Mouse (Mus musculus) kidney, adult 2 months (tissue): ENCODE results near the gene Cipc. TPM values are rescaled to one million over a fixed set of nuclear protein-coding genes. Genes with fewer than 3 reads are reported as not detected.

Experiments
- DNase-seq: peaks from one replicate; pipeline ENCODE4 v3.0.0; 2021
- H3K27ac ChIP-seq: fragments of 200-500 bp; 2 replicates; pipeline ENCODE4 v1.5.1; 2012; ENCODE audit warnings: low read depth, low read length, control low read depth, inconsistent platforms; ENCODE audit not compliant: insufficient read depth
- H3K27me3 ChIP-seq: fragments of 200-500 bp; replicated peaks from 2 replicates; pipeline ENCODE4 v1.6.1; 2012; ENCODE audit warnings: mild to moderate bottlenecking, moderate library complexity, low read length, inconsistent platforms; ENCODE audit not compliant: control insufficient read depth, insufficient read depth
- H3K36me3 ChIP-seq: fragments of 200-500 bp; 2 replicates; pipeline ENCODE4 v1.6.1; 2012; ENCODE audit warnings: mild to moderate bottlenecking, moderate library complexity, low read length, inconsistent platforms; ENCODE audit not compliant: control insufficient read depth, insufficient read depth
- H3K4me1 ChIP-seq: fragments of 200-500 bp; 2 replicates; pipeline ENCODE4 v1.6.1; 2011; ENCODE audit warnings: low read length; ENCODE audit not compliant: control insufficient read depth, insufficient read depth
- H3K4me3 ChIP-seq: fragments of 200-500 bp; 2 replicates; pipeline ENCODE4 v1.5.1; 2011; ENCODE audit warnings: mild to moderate bottlenecking, low read depth, low read length, control low read depth; ENCODE audit not compliant: insufficient read depth
- CTCF ChIP-seq: fragments of 200-500 bp; conservative IDR thresholded peaks from 2 replicates; pipeline ENCODE4 v1.5.1; 2011; ENCODE audit warnings: low read depth, mild to moderate bottlenecking, control low read depth, low read length, moderate library complexity, mixed read lengths; ENCODE audit not compliant: insufficient read depth, insufficient read length
- POLR2A ChIP-seq: fragments of 200-500 bp; IDR thresholded peaks from one replicate; pipeline ENCODE4 v1.6.1; 2011; ENCODE audit warnings: low read depth, low read length, control low read depth
- WGBS: fragments of 180-500 bp; shearing (Covaris S2); methylation state at CpG from one replicate; pipeline ENCODE4 v1.1.7; 2018; 5-methylcytosine and 5-hydroxymethylcytosine counted together
- polyA plus RNA-seq: library from polyadenylated mRNA; depleted of rRNA; stranded (reverse); fragments of >200 nt; gene quantifications from 2 replicates; pipeline ENCODE4 v1.2.3, GENCODE M21; 2012

Cipc gene
- polyA plus RNA-seq, 1 experiment: 28.8 TPM

GRCm38 (mm10) chr12:86950161-86950960 lies 3.5 kb downstream of the Cipc start:
- H3K27me3 ChIP-seq: no peaks in the 10 kb centered on the region
- 74% methylated on average over 16 of the region's 16 CpGs for WGBS
- H3K4me1 ChIP-seq: peaks cover 15% of the 10 kb centered on the region; the same call in 1 of the 2 replicates
- H3K36me3 ChIP-seq: no peaks in the 10 kb centered on the region; the same call in 1 of the 2 replicates
- H3K27ac ChIP-seq: no peak overlapping the region
- no peak for TF ChIP-seq POLR2A
- TF ChIP-seq CTCF: no peak
- no peak for DNase-seq
- H3K4me3 ChIP-seq: no peak overlapping the region

GRCm38 (mm10) chr12:86950961-86951360 lies 4.1 kb downstream of the Cipc start:
- TF ChIP-seq CTCF (no peak), POLR2A (no peak)
- Histone ChIP-seq H3K36me3 (no peaks in the 10 kb centered on the region; the same call in 1 of the 2 replicates), H3K4me3 (no peak overlapping the region), H3K4me1 (peaks cover 14% of the 10 kb centered on the region; the same call in 1 of the 2 replicates), H3K27ac (no peak overlapping the region), H3K27me3 (no peaks in the 10 kb centered on the region)
- DNase-seq: no peak
- WGBS: 96% methylated on average over 3 of the region's 3 CpGs

- TF ChIP-seq POLR2A (no peak), CTCF (no peak)
- 83% methylated on average over 10 of the region's 10 CpGs for WGBS
These were observed 5.5 kb downstream of the Cipc start for GRCm38 (mm10) chr12:86952331-86952850.

GRCm38 (mm10) chr12:86955894-86956293 lies 9.1 kb downstream of the Cipc start:
- Histone ChIP-seq H3K27ac (no peak overlapping the region), H3K36me3 (peaks cover 2% of the 10 kb centered on the region)
- 69% methylated on average over 2 of the region's 2 CpGs for WGBS

More at GRCm38 (mm10) chr12:86952331-86952850, 5.5 kb downstream of the Cipc start:
- DNase-seq: no peak
- H3K27ac ChIP-seq: no peak overlapping the region
- no peaks in the 10 kb centered on the region; the same call in none of the 2 replicates for H3K36me3 ChIP-seq
- H3K27me3 ChIP-seq: no peaks in the 10 kb centered on the region
- H3K4me1 ChIP-seq: peaks cover 11% of the 10 kb centered on the region; the same call in 1 of the 2 replicates
- no peak overlapping the region for H3K4me3 ChIP-seq

GRCm38 (mm10) chr12:86958558-86958957 lies 11.7 kb downstream of the Cipc start:
- no peaks in the 10 kb centered on the region for H3K4me1 ChIP-seq
- no peaks in the 10 kb centered on the region for H3K27me3 ChIP-seq
- no peak overlapping the region for H3K27ac ChIP-seq
- TF ChIP-seq POLR2A (no peak), CTCF (no peak)
- no peak for DNase-seq
- 89% methylated on average over 5 of the region's 5 CpGs for WGBS
- H3K4me3 ChIP-seq: no peak overlapping the region
- H3K36me3 ChIP-seq: peaks cover 3% of the 10 kb centered on the region

More at GRCm38 (mm10) chr12:86955894-86956293, 9.1 kb downstream of the Cipc start:
- Histone ChIP-seq H3K4me1 (no peaks in the 10 kb centered on the region), H3K27me3 (no peaks in the 10 kb centered on the region), H3K4me3 (no peak overlapping the region)
- no peak for DNase-seq
- TF ChIP-seq CTCF: no peak
- TF ChIP-seq POLR2A: no peak

GRCm38 (mm10) chr12:86959661-86960060 lies 12.8 kb downstream of the Cipc start:
- Histone ChIP-seq H3K36me3 (peaks cover 3% of the 10 kb centered on the region), H3K27me3 (no peaks in the 10 kb centered on the region), H3K27ac (no peak overlapping the region), H3K4me3 (no peak overlapping the region), H3K4me1 (no peaks in the 10 kb centered on the region)
- TF ChIP-seq POLR2A: no peak
- no peak for TF ChIP-seq CTCF
- no peak for DNase-seq
- WGBS: 97% methylated on average over 5 of the region's 5 CpGs

- TF ChIP-seq CTCF (no peak), POLR2A (no peak)
- no peak overlapping the region for H3K27ac ChIP-seq
- H3K27me3 ChIP-seq: no peaks in the 10 kb centered on the region
- no peak overlapping the region for H3K4me3 ChIP-seq
- DNase-seq: no peak
- H3K36me3 ChIP-seq: peaks cover 3% of the 10 kb centered on the region
- H3K4me1 ChIP-seq: no peaks in the 10 kb centered on the region
- 91% methylated on average over 15 of the region's 15 CpGs for WGBS
These were observed 13.3 kb downstream of the Cipc start for GRCm38 (mm10) chr12:86960138-86960537.
